Mouse (Mus musculus) lung, postnatal 4 days (tissue): Measurements from ENCODE around the gene Vwf.

Experiments used
- DNase-seq, 2 experiments: peaks; one replicate each; pipeline ENCODE4 v3.0.0; 2021

The Vwf gene

GRCm38 (mm10) chr6:125648964-125649363 is 102.4 kb downstream of the Vwf start:
- peak in 1 of 2 experiments; percentile 18 for DNase-seq

- peak in 1 of 2 experiments; percentile 17 for DNase-seq
Measured at GRCm38 (mm10) chr6:125651335-125651734, 104.8 kb downstream of the Vwf start.

- DNase-seq: no peak
Measured at GRCm38 (mm10) chr6:125653416-125653815, 106.8 kb downstream of the Vwf start.

- DNase-seq: no peak
Measured at GRCm38 (mm10) chr6:125656921-125657320, 110.3 kb downstream of the Vwf start.

- DNase-seq: no peak
Measured at GRCm38 (mm10) chr6:125657966-125658365, 111.4 kb downstream of the Vwf start.

- peak; percentile 65 to 82 for DNase-seq
Measured at GRCm38 (mm10) chr6:125661106-125661877, 114.7 kb downstream of the Vwf start.

GRCm38 (mm10) chr6:125663906-125664305 is 117.3 kb downstream of the Vwf start:
- DNase-seq: peak in 1 of 2 experiments; percentile 43

- no peak for DNase-seq
Measured at GRCm38 (mm10) chr6:125671835-125672234, 125.3 kb downstream of the Vwf start.

- DNase-seq: no peak
Measured at GRCm38 (mm10) chr6:125678492-125678891, 131.9 kb downstream of the Vwf start.

GRCm38 (mm10) chr6:125680613-125681012 is 134.0 kb downstream of the Vwf start:
- peak; percentile 16 to 38 for DNase-seq

- no peak for DNase-seq
Measured at GRCm38 (mm10) chr6:125685420-125685819, 138.8 kb downstream of the Vwf start.

- no peak for DNase-seq
Measured at GRCm38 (mm10) chr6:125687986-125688385, 141.4 kb downstream of the Vwf start.

GRCm38 (mm10) chr6:125690057-125690703 is 143.6 kb downstream of the Vwf start, which contains the start of gene Ano2:
Gene Ano2, plus strand, starts transcription at chr6:125690419.
- no peak for DNase-seq

- no peak for DNase-seq
Measured at GRCm38 (mm10) chr6:125701146-125701545, 154.6 kb downstream of the Vwf start.

GRCm38 (mm10) chr6:125711261-125711660 is 164.7 kb downstream of the Vwf start:
- peak in 1 of 2 experiments; percentile 16 for DNase-seq

GRCm38 (mm10) chr6:125726408-125726807 is 179.8 kb downstream of the Vwf start:
- peak in 1 of 2 experiments; percentile 3 for DNase-seq

GRCm38 (mm10) chr6:125727484-125727911 is 180.9 kb downstream of the Vwf start:
- peak in 1 of 2 experiments; percentile 12 for DNase-seq

GRCm38 (mm10) chr6:125729471-125729870 is 182.9 kb downstream of the Vwf start:
- DNase-seq: no peak

- DNase-seq: peak in 1 of 2 experiments; percentile 15
Measured at GRCm38 (mm10) chr6:125729986-125730535, 183.5 kb downstream of the Vwf start.
